Mouse (Mus musculus) midbrain, postnatal 0 days (tissue): Measurements from ENCODE around the gene Cdh13. TPM values are rescaled to one million over a fixed set of nuclear protein-coding genes. Genes with fewer than 3 reads are reported as not detected.
A peak's percentile ranks its signal among the peaks of the same experiment; 100 is the strongest.

ENCODE experiments used
- ATAC-seq: fragments of 200-750 bp; cut with Nextera tagmentation; 2 replicates; pipeline ENCODE4 v1.8.0; 2017; ENCODE audit warnings: moderate number of reproducible peaks, mild to moderate bottlenecking, moderate TSS enrichment, moderate library complexity; ENCODE audit not compliant: low FRiP score
- DNase-seq: peaks from one replicate; pipeline ENCODE4 v3.0.0-alpha.2; 2015; ENCODE audit warnings: low spot score
- H3K27ac ChIP-seq: fragments of 300-500 bp; sonication (generic); 2 replicates; pipeline ENCODE4 v1.5.1; 2014; ENCODE audit warnings: low read depth, mild to moderate bottlenecking, low read length, mixed read lengths
- H3K27me3 ChIP-seq: fragments of 300-500 bp; sonication (generic); 2 replicates; pipeline ENCODE4 v1.6.1; 2014; ENCODE audit warnings: low read length, control low read depth, mixed read lengths; ENCODE audit not compliant: insufficient read depth
- H3K36me3 ChIP-seq: fragments of 300-500 bp; sonication (generic); 2 replicates; pipeline ENCODE4 v1.6.1; 2014; ENCODE audit warnings: low read length, control low read depth, mixed read lengths; ENCODE audit not compliant: insufficient read depth
- H3K4me1 ChIP-seq: fragments of 300-500 bp; sonication (generic); 2 replicates; pipeline ENCODE4 v1.6.1; 2014; ENCODE audit warnings: mild to moderate bottlenecking, control low read depth, antibody characterized with exemption, low read length, mixed read lengths; ENCODE audit not compliant: insufficient read depth
- H3K4me2 ChIP-seq: fragments of 300-500 bp; sonication (generic); 2 replicates; pipeline ENCODE4 v1.6.1; 2014; ENCODE audit warnings: low read depth, mild to moderate bottlenecking, low read length, mixed read lengths; ENCODE audit not compliant: poor library complexity, severe bottlenecking
- H3K4me3 ChIP-seq: fragments of 300-500 bp; sonication (generic); 2 replicates; pipeline ENCODE4 v1.5.1; 2014; ENCODE audit warnings: low read depth, mild to moderate bottlenecking, low read length, moderate library complexity
- H3K9ac ChIP-seq: fragments of 300-500 bp; sonication (generic); replicated peaks from 2 replicates; pipeline ENCODE4 v1.6.1; 2014; ENCODE audit warnings: mild to moderate bottlenecking, low read length, moderate library complexity, mixed read lengths; ENCODE audit not compliant: poor library complexity, severe bottlenecking
- H3K9me3 ChIP-seq: fragments of 300-500 bp; sonication (generic); 2 replicates; pipeline ENCODE4 v1.6.1; 2016; ENCODE audit warnings: low read length, control low read depth
- CTCF ChIP-seq: IDR thresholded peaks from 2 replicates; pipeline ENCODE4 v1.5.1; 2016; ENCODE audit warnings: antibody characterized with exemption, mild to moderate bottlenecking
- WGBS: fragments of 180-500 bp; shearing (Covaris S2); extraction: QIAGEN DNeasy Blood & Tissue Kit; methylation state at CpG from one replicate; pipeline ENCODE4 v1.1.7; 2014; 5-methylcytosine and 5-hydroxymethylcytosine counted together
- polyA plus RNA-seq: library from polyadenylated mRNA; unstranded; fragments of >200 nt; fragmentation: Nextera tagmentation; extraction: Ambion mirVana; gene quantifications from 2 replicates; pipeline ENCODE4 v1.2.1, GENCODE M21; 2015
- total RNA-seq: library from RNA; depleted of rRNA; stranded (reverse); fragments of >200 nt; gene quantifications from 2 replicates; pipeline ENCODE4 v1.2.3, GENCODE M21; 2014

The Cdh13 gene
- total and polyA plus RNA-seq, 2 experiments from 2014 or later = 199 to 203 TPM

GRCm38 (mm10) chr8:118249923-118250322, 33.6 kb upstream of the Cdh13 start:
- H3K4me2 ChIP-seq = no peak overlapping the region
- H3K4me1 ChIP-seq = no peaks in the 10 kb centered on the region
- no peaks in the 10 kb centered on the region for H3K36me3 ChIP-seq
- no peak for TF ChIP-seq CTCF
- H3K27me3 ChIP-seq = no peaks in the 10 kb centered on the region
- DNase-seq = no peak
- no peak overlapping the region for H3K4me3 ChIP-seq
- no peaks in the 10 kb centered on the region for H3K9me3 ChIP-seq
- no peak overlapping the region for H3K27ac ChIP-seq
- 88% methylated on average over 7 of the region's 7 CpGs for WGBS
- no peak for ATAC-seq
- H3K9ac ChIP-seq = no peak overlapping the region

- TF ChIP-seq CTCF = no peak
- Histone ChIP-seq H3K27me3 (no peaks in the 10 kb centered on the region), H3K4me1 (no peaks in the 10 kb centered on the region), H3K4me3 (no peak overlapping the region), H3K9me3 (no peaks in the 10 kb centered on the region), H3K4me2 (no peak overlapping the region), H3K27ac (no peak overlapping the region), H3K36me3 (no peaks in the 10 kb centered on the region), H3K9ac (no peak overlapping the region)
- 73% methylated on average over 4 of the region's 4 CpGs for WGBS
- ATAC-seq (no peak), DNase-seq (no peak)
These were observed 20.4 kb upstream of the Cdh13 start for GRCm38 (mm10) chr8:118263117-118263516.

GRCm38 (mm10) chr8:118270751-118271402, 12.7 kb upstream of the Cdh13 start:
- H3K36me3 ChIP-seq = no peaks in the 10 kb centered on the region
- no peak overlapping the region for H3K4me2 ChIP-seq
- DNase-seq (peak; percentile 80), ATAC-seq (no peak)
- peaks cover 4% of the 10 kb centered on the region; the same call in 1 of the 2 replicates for H3K4me1 ChIP-seq
- no peaks in the 10 kb centered on the region for H3K9me3 ChIP-seq
- no peaks in the 10 kb centered on the region for H3K27me3 ChIP-seq
- H3K27ac ChIP-seq = no peak overlapping the region
- TF ChIP-seq CTCF = no peak
- WGBS = 47% methylated on average over 7 of the region's 7 CpGs
- no peak overlapping the region for H3K9ac ChIP-seq
- no peak overlapping the region for H3K4me3 ChIP-seq

- H3K4me2 ChIP-seq = no peak overlapping the region
- no peak overlapping the region for H3K27ac ChIP-seq
- H3K9ac ChIP-seq = no peak overlapping the region
- H3K27me3 ChIP-seq = no peaks in the 10 kb centered on the region
- ATAC-seq (no peak), DNase-seq (no peak)
- 90% methylated on average over 1 of the region's 1 CpGs for WGBS
- H3K4me1 ChIP-seq = peaks cover 4% of the 10 kb centered on the region; the same call in 1 of the 2 replicates
- no peaks in the 10 kb centered on the region for H3K9me3 ChIP-seq
- H3K36me3 ChIP-seq = no peaks in the 10 kb centered on the region
- no peak overlapping the region for H3K4me3 ChIP-seq
- no peak for TF ChIP-seq CTCF
These were observed 11.0 kb upstream of the Cdh13 start for GRCm38 (mm10) chr8:118272493-118272892.

- WGBS = 35% methylated on average over 9 of the region's 9 CpGs
- no peak for TF ChIP-seq CTCF
- Histone ChIP-seq H3K27me3 (no peaks in the 10 kb centered on the region), H3K4me1 (peaks cover 4% of the 10 kb centered on the region; the same call in 1 of the 2 replicates), H3K27ac (no peak overlapping the region; the same call in 1 of the 2 replicates), H3K9ac (no peak overlapping the region), H3K9me3 (no peaks in the 10 kb centered on the region), H3K4me2 (no peak overlapping the region), H3K36me3 (no peaks in the 10 kb centered on the region), H3K4me3 (no peak overlapping the region)
- DNase-seq = no peak
- no peak for ATAC-seq
These were observed 9.3 kb upstream of the Cdh13 start for GRCm38 (mm10) chr8:118274243-118274642.

- H3K9me3 ChIP-seq = no peaks in the 10 kb centered on the region
- no peak overlapping the region for H3K27ac ChIP-seq
- no peaks in the 10 kb centered on the region for H3K36me3 ChIP-seq
- peak; percentile 83 for DNase-seq
- H3K4me3 ChIP-seq = no peak overlapping the region
- TF ChIP-seq CTCF = peak; percentile 94
- no peak for ATAC-seq
- no peaks in the 10 kb centered on the region for H3K27me3 ChIP-seq
- H3K4me2 ChIP-seq = no peak overlapping the region
- peaks cover 4% of the 10 kb centered on the region; the same call in 1 of the 2 replicates for H3K4me1 ChIP-seq
- no peak overlapping the region for H3K9ac ChIP-seq
- WGBS = 7% methylated on average over 4 of the region's 4 CpGs
These were observed 8.8 kb upstream of the Cdh13 start for GRCm38 (mm10) chr8:118274688-118275087.
